Mouse (Mus musculus) 3134 (cell line): ENCODE results near the gene Ddx21.
"Not testable (repeated sequence)": the region's sequence is repeated elsewhere in the genome, so short reads cannot be mapped to it uniquely, and the experiment has no call there.

Experiments
- DNase-seq: peaks from one replicate; pipeline ENCODE4 v3.0.0-alpha.2; 2011; ENCODE audit warnings: low spot score; ENCODE audit not compliant: insufficient read length; ENCODE audit errors: extremely low read depth

Ddx21 gene

DNA sequence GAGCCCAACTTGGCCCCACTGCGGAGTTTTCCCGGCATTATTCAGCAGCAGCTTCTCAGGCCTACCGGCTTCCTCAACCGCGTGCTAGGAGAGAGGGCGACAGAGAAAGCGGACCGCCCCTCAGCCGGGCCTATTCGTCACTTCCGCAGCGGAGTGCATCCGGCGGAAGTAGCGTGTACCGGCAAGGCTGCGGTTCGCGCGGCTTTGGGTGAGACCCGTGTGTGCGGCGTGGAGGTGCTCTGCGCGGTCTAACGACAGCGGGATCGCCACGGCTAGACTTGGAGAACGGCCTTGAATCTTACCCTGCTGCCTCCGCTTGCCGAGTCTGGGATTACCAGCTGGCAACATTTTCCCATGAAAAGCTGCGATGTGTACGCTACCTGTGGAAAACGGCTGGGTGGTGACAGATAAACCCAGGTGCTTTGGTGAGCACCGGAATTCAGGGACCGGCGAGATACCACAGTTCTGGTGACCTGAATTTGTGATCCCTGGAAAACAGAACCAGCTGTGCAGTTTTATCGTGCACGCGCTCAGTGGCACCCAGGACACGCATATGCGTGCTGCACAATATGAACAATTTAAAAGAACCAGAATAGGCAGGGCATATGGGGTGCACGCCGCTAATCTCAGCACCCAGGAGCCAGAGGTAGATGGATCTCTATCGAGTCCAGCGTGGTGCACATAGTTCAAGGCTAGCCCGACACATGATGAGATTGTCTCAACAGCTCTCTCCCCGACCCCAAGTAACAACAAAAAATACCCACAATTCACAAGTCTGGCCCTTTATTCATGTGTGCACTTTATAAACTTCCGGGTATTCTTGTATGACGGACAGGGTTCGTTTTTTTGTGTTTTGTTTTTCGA is at the start of gene Ddx21:
TSS of gene Ddx21 (minus strand) at position 105 of the 864 bp plus-strand sequence.
- peak; percentile 91 for DNase-seq

DNA sequence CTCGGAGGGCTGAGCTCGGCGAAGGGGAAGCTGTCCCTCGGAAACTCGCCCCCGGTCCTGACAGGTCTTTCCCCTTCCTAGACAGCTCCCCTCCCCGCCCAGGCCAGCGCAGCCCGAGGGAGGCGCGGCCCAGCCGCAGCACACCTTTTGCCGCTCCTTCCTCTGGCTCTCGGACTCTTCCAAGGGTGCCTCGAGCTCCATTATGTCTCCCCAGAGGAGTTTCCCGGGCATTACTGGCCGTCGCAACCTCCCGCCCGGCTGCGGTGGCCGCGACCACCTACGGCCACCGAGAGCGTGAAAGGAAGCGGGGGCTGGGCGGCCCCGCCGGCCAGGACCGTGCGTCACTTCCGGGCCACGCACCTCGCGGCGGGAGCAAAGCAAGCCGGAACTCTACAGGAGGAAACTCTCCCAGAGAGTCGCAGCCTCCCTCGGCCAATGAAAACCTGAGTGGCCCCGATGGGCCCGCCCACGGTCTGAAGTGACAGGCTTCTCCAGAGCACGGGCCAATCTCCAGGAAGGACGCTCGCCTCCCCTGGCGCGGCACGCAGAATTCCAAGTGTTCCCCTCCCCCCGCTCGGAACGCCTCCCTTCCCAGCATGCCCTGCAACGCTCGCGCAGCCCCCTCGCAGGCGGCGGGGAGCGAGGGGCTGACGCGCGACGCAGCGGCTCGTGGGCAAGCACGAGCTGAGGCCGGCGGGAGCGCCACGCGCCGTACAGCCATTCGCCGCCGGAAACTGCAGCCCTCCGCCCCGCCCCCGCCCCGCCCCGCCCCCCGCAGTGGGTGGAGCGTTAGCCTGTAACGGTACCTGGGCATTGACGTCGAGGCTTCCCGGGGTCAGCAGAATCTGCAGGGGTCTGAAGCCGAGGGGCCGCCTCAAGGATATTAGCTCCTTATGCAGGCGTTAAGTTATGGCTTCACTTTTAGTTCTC is 49.1 kb upstream of the Ddx21 start, which contains the start of gene Ddx50:
TSS of gene Ddx50 (minus strand) at position 338 of the 930 bp plus-strand sequence.
- peak; percentile 99 for DNase-seq

DNA sequence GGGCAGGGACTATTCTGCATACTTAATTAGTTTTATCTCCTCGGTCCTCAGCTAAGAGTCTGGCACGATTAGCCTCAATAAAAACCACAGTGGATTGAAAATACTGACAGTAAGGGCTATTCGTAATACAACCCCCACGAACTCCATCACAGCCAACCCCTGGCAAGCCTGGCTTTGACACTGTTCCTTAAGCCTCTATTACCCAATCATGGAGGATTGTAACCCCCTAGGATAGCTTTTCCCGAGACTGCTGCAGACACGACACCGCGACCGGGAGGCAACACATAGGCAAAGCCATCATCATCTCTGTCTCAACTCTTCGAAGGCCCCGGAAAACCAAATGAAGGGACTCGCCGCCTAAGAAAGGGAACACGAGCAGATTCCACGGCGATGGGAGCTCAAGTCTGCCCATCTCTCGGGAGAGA is 48.3 kb upstream of the Ddx21 start:
- DNase-seq = no peak

DNA sequence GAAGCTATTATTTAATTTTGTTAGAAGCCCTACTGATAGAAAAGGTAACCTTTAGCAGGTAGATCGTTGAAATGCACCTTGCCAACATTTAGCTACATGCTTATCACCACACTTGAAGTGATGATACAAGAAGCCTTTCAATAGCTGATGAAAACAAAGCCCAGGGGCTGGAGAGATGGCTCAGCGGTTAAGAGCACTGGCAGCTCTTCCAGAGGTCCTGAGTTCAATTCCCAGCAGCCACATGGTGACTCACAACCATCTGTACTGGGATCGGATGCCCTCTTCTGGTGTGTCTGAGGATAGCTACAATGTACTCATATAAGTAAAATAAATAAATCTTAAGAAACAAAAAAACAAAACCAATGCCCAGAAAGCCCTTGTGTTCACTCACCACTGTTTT is 2.1 kb upstream of the Ddx21 start:
- DNase-seq = no peak

DNA sequence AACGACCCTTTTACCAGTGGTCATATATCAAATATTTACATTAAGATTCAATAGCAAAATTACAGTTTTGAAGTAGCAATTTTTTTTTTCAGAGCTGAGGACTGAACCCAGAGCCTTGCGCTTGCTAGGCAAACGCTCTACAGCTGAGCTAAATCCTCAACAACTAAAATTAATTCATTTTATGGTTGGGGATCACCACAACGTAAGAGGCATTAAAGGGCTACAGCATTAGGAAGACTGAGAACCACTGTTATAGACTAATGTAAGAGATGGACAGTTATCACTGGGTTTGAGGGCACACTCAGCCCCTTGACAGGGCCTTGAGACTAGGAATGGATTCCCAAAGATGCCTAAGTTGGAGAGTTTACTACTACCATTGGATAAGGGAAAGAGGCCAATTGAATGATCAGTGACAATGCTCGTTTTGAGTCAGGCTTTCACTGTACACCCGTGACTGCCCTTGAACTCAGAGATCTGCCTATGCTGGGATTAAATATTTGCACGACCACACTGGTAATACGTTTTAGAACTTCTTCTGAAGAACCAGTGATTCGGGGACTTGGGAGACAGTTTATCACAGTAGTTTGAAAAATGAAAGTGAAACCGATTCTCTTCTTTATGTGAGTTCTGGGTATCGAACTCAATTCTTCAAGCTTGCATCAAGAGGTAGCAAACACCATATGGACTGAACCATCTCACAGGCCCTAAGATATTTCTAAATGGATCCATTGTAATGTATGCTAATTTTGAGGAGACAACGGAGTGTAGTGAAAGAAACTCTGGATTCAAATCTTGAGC is 1.4 kb upstream of the Ddx21 start:
- DNase-seq = no peak

DNA sequence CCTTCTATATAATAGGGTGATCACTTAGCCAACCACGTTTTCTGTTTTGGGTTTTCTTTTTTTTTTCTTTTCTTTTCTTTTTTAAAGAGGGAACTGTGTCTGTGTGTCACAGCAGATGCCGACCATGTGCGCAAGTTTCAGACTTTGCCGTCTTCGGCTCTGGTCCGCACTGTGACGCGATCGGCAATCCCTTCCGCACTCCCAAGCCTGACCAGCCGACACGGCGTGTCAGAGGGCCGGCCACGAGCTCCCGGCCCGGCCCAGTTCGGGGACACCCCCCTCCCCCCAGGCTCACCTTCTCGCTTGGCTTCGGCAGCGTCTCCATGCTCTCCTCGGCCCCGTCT is 276 bp downstream of the Ddx21 start:
- no peak for DNase-seq

DNA sequence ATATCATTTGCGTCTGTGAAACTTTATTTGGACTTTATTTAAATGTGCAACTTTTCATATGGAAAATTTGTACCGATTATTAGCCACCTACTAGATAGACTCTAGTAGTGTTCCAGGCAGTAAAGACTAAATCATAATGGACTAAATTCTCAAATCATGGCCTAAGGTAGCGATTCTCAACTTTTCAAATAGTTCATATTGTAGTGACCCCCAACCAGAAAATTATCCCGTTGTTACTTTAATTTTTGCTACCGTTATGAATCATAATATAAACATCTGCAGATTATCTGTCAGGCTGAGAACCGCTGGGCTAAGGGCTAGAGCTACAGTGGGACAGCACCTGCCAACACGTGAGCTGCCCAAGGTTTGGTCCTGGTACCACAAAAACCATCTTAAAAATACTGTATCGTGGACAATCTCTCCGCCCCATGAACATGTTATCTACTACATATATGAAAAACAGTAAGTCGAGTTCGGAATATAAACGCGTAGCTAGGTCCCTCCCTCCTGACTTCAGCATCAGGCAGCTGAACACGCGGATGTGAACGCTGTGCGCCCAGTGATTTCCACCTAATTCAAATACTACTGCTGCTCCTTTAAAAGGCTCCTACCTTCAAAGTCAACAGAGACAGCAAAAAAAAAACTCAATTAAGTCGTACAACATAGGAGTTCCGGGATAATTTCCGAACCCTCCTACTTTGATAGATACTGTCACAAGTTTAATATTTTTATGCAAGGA is 859 bp downstream of the Ddx21 start:
- no peak for DNase-seq

DNA sequence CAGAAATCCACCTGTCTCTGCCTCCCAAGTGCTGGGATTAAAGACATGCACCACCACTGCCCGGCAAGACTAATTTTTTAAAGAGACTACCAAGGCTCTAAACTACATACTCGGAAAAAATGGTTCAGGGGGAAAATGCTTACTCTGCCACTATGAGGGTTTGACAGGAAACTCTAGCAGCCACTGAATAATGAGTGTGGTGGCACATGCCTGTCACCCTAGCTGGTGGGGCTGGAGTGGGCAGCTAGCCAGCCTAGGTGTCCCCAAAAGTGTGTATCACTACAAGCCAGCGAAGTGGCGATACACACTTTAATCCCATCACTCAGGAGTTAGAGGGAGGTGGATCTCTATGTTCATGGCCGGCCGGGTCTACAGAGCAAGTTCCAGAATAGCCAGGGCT is 2.0 kb downstream of the Ddx21 start:
- DNase-seq = no peak

DNA sequence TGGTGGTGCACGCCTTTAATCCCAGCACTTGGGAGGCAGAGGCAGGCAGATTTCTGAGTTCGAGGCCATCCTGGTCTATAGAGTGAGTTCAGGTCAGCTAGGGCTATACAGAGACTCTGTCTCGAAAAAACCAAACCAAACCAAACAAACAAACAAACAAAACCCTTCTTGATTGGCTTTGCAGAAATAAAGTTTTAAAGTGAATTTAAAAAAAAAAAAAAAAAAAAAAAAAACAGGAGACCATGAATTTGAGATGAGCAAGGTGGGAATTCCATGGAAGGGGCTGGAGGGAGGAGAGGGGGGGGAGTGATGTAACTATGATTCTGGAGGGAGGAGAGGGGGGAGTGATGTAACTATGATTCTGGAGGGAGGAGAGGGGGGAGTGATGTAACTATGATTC is 2.8 kb downstream of the Ddx21 start:
- not testable (repeated sequence) for DNase-seq

DNA sequence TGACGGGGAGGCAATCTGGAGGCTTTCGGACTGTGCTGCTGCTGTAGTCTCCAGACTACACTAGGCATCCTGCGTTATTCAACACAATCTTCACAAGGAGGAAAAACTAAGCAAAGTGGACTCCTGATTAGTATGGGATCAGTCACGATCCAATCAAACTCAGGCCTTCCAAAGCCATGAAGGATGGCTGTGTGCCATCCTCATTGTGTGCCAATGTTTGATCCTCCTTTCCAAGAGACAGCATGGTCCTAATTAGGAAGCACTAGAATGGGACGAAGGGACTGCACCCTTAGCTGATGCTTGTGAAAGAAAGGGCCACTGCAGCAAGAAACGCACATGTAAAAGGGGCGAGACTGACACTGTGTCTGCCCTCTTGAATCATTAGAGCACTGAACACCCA is 9.6 kb downstream of the Ddx21 start:
- no peak for DNase-seq

DNA sequence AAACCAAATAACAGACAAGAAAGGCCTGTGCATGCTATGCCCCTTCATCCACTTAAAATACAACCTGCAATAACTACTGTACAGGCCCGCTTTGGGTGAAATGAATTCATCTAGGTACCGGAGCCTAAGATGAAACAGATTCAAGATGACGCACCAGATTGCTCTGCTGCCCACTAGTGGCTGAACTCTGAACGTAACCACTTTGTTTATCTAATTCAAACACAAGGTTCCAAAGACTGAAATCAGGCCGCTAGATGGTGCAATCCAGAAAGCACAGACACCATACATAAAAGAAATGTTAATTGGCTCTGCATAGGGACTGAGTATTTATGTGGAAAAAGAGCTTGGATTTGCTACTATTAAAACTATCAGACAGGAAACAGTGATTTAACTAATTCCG is 11.9 kb downstream of the Ddx21 start:
- DNase-seq = peak; percentile 33

DNA sequence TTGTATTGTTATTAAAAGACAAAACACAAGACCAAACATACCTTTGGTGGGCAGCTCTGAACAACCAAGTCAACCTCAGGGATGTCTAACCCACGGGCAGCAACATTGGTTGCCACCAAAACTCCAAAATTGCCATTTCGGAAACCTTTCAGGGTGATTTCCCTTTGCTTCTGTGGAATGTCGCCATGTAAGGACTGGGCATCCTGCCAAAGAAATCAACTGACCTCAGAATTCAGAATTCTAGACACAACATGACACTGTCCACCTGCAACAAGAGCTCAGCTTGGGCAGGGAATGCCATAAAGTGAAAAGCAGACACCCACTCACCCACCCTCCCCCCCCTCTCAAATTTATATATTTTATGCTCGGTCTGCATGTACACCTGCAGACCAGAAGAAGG is 13.5 kb downstream of the Ddx21 start:
- no peak for DNase-seq

DNA sequence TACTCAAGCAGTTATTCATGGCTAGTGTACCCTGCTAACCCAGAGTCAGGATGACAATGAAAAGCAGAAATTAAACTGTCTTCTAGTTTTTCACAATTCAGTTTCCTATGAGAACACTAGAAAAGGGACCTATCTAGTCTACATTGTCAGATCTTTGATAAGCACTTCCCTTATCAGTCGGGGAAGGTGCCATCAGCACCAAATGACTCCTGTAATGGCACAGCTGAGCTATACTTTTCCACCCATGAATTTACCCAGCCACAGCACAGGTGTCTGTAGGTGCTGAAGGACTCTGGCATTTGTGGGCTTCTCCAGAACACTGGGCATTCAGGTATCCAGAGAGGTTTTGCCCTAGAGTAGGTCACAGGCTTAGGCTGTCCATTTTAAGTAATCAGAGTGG is 18.8 kb downstream of the Ddx21 start:
- no peak for DNase-seq

DNA sequence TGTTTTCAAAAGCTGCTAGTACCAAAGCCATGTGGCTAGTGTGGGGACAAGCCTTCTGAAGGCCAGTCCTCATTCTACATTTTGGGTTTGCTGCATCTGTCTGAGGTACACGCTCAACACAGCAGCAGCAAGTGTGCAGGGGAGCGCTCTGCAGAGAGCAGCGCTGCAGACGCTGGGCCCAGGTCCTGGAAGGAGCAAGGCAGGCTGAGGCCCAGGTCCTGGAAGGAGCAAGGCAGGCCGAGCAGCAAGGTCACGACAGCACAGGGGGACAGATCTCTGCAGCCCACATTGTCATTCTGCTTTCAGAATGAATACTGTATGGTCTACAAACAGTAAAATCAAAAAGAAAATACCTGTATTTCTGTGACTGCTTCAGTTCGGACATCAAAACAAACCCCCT is 19.4 kb downstream of the Ddx21 start:
- DNase-seq = no peak

DNA sequence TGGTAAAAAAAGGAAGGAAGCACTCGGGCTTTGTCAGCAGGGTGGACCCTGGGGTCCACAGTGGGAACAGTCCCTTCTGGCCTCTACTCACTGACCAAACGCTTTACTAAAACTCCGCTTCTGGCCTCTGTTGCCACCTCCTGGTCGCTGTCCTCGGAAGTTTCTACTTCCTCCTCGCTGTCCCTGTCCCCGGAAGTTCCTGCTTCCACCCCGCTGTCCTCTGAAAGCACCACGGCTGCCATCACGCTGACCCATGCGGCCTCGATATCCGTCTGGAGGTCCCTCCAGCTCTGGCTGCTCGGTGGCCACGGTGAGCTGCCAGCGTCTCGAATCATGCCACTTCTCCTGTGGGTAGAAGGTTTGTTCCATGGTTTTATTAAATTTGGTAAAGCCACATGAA is 19.8 kb downstream of the Ddx21 start:
- no peak for DNase-seq

DNA sequence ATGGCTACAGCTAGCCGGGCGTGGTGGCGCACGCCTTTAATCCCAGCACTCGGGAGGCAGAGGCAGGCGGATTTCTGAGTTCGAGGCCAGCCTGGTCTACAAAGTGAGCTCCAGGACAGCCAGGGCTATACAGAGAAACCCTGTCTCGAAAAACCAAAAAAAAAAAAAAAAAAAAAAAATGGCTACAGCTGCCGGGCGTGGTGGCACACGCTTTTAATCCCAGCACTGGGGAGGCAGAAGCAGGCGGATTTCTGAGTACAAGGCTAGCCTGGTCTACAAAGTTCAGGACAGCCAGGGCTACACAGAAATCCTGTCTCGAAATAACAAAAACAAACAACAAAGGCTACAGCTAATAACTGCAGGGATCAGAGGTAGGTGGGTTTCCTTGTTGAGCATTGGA is 23.0 kb downstream of the Ddx21 start:
- DNase-seq = not testable (repeated sequence)

DNA sequence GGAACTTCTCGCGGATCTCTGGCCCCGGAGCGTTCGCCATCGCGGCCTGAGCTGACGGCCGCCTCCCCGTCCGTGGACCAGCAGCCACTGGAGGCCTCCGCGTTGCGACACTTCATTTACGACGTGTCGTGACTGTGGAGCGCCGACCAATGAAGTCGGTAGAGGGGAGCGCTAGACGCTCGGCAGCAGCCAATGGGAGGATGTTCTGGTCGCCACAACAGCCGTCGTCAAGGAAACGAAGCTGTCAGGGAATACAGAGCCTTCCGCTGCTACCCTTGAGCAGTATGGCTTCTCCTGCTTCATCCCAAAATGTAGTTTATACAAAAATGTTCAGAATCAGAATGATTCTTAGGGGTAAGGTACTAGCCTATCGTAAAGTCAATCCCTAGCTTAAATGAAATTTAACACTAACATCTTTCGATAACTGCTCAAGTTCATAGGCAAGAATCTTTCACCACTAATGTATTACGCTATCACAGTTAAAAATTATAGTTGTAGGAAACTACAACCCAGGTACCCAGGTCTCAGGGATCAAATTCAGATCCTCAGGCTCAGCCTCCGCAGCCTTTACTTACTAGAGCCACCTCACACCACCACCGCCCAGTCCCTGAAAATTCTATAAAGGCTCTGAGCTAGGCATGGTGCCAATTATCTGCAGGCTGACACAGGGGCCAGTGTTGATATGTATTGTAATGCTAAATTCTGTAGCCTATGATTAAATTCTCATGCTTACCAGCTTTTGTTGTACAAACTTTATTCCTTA is 23.6 kb downstream of the Ddx21 start, which contains the start of gene Kif1bp:
TSS of gene Kif1bp (minus strand) at position 120 of the 763 bp plus-strand sequence.
- peak; percentile 92 for DNase-seq

DNA sequence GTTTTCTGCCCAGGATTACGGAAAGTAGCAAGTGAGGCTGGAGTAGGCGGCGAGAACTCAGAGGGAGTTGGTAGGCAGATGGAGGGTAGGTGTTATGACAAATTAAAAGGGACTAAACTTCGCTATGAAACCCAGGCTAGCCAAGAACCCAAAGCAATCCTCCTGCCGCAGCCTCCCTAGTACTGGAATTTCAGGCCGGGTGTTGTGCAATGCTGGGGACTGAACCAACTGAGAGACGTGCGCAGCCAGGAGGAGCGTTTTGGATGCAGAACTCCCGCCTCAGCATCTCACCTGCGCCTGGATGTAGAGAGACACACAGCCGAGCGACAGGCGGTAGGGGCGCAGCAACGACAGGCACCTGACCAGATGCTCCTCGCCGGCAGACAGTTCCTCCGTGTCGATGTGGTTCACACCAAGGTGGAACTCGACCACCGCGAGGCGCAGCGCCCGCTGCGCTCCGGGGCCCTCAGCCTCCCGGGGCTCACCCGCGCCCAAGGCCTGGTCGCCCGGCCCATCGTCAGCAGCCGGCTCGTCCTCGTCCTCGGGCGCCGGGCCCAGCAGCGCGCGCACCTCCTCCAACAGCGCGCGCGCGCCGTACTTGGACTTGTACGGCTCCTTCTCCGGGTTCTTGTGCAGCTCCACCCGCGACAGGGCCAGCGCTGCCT is 24.3 kb downstream of the Ddx21 start:
- no peak for DNase-seq

DNA sequence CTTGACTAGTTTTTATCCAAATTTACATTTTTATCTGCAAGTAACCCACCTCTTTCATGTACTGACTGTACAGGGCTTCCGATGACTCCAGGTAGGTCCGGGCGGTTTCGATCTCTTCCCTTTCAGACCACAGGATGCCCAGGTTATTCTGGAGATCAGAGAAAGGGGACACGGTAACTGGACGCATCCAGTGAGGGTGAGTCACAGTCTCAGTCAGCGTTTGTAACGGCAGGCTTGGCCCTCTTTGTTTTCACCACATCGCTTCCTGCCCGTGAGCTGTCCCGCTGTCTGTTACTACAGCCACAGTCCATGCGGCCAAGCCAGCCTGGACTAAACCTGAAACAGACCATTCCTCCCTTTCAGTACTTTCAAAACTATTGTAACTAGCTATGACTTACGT is 27.1 kb downstream of the Ddx21 start:
- DNase-seq = no peak
